Mouse (Mus musculus) adrenal gland, postnatal 25 days (tissue): ENCODE measurements around the gene Hspb1. TPM values are rescaled to one million over a fixed set of nuclear protein-coding genes. Genes with fewer than 3 reads are reported as not detected.

Source experiments
- total RNA-seq: library from RNA; stranded (reverse); gene quantifications from 2 replicates; pipeline ENCODE4 v1.2.3, GENCODE M21; 2021

The Hspb1 gene
- total RNA-seq, 1 experiment from 2014 or later: 80.7 TPM

Other genes starting within 250 kb of the Hspb1 start
- gene Por, start 217.9 kb upstream of the Hspb1 start, total RNA-seq: 258 and 276 TPM in 2 replicates
- gene Tmem120a, start 143.5 kb upstream of the Hspb1 start, total RNA-seq: 36.7 and 37.8 TPM in 2 replicates
- 0.36 TPM in 1 of 2 replicates, not detected in the other for gene Styxl1, start 109.5 kb upstream of the Hspb1 start, total RNA-seq
- 408 and 463 TPM in 2 replicates for gene Mdh2, start 109.4 kb upstream of the Hspb1 start, total RNA-seq
- 1.7 and 5.6 TPM in 2 replicates for gene Srrm3, start 81.0 kb upstream of the Hspb1 start, total RNA-seq
- gene Ywhag, start 46.7 kb downstream of the Hspb1 start, total RNA-seq: 477 and 524 TPM in 2 replicates
- 4.3 and 7.9 TPM in 2 replicates for gene Ssc4d, start 86.6 kb downstream of the Hspb1 start, total RNA-seq
- not detected in 2 replicates for gene Zp3, start 92.2 kb downstream of the Hspb1 start, total RNA-seq
- 12.4 and 13.4 TPM in 2 replicates for gene Dtx2, start 106.9 kb downstream of the Hspb1 start, total RNA-seq
- 1.4 and 3.0 TPM in 2 replicates for gene Upk3b, start 150.6 kb downstream of the Hspb1 start, total RNA-seq
- not detected in 2 replicates for gene Upk3bl, start 166.6 kb downstream of the Hspb1 start, total RNA-seq
- gene Rasa4, start 196.0 kb downstream of the Hspb1 start, total RNA-seq: 13.8 and 19.1 TPM in 2 replicates
- gene Polr2j, start 228.7 kb downstream of the Hspb1 start, total RNA-seq: 76.9 and 82.2 TPM in 2 replicates
- 13.8 and 14.3 TPM in 2 replicates for gene Lrwd1, start 248.2 kb downstream of the Hspb1 start, total RNA-seq
- 8.8 and 9.5 TPM in 2 replicates for gene Alkbh4, start 248.2 kb downstream of the Hspb1 start, total RNA-seq